Comparison of ENCODE assay signal across 21 mouse cellular contexts in the genomic region with DNA sequence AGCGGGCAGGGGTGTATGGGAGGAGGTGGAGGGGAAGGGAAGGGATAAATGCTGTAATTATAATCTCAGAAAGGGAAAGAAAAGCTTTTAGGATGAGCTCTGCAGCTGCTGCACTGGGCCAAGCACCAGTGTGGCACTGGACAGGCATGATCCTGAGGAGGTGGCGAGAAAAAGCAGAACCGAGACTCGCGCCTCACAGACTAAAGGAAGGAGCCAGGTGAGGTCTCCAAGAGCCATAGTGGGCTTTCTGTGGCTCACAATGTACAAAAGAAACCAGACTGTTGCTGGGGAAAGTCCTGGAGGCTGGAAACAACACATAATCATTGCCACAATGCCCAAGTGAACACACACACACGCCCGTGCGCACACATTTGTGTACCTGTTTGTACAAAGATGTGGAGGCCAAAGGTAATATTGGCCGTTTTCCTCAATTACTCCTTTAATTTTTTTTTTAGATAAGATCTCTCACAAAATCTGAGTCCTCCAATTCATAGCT. TPM values are rescaled to one million over a fixed set of nuclear protein-coding genes. Genes with fewer than 3 reads are reported as not detected.
DNase-seq lines count a peak whose midpoint lies in the region; ATAC-seq lines count a peak whose summit lies in the region.
"Had no signal": no experiment of that assay in that cellular context is flagged by ENCODE, and none has a peak within 500 bp of the region (broad histone marks: within the 10 kb centered on the region; RNA-seq: fewer than 3 reads in every experiment).

No protein-coding gene starts in this region.

- H3K27me3 ChIP-seq in hindbrain, embryonic 13.5 days, result no peaks in the 10 kb centered on the region
- H3K27me3 ChIP-seq in hindbrain, embryonic 10.5 days (ENCODE audit: insufficient read depth, poor library complexity, severe bottlenecking), result no peaks in the 10 kb centered on the region
- H3K27me3 ChIP-seq in limb, embryonic 10.5 days (ENCODE audit: low read depth, poor library complexity, severe bottlenecking), result no peaks in the 10 kb centered on the region
- H3K27me3 ChIP-seq: embryonic facial prominence, embryonic 12.5 days; heart, embryonic 15.5 days had no signal

- peaks cover 3% of the 10 kb centered on the region; the same call in 1 of the 2 replicates for H3K4me1 ChIP-seq in hindbrain, embryonic 13.5 days (replicated peaks)
- peaks cover 5% of the 10 kb centered on the region; the same call in 1 of the 2 replicates for H3K4me1 ChIP-seq in hindbrain, embryonic 10.5 days (replicated peaks)
- peaks cover 6% of the 10 kb centered on the region; the same call in 1 of the 2 replicates for H3K4me1 ChIP-seq in limb, embryonic 10.5 days
- H3K4me1 ChIP-seq: embryonic facial prominence, embryonic 12.5 days had no signal

- no peak overlapping the region for H3K4me2 ChIP-seq in hindbrain, embryonic 13.5 days
- H3K4me2 ChIP-seq: embryonic facial prominence, embryonic 12.5 days; heart, embryonic 11.5 days; heart, embryonic 15.5 days had no signal

- no peak for ATAC-seq in hindbrain, embryonic 13.5 days (ENCODE audit: low FRiP score)
- ATAC-seq: CD4-positive, CD25-positive, alpha-beta regulatory T cell, adult 4 months; hindbrain, embryonic 16.5 days; inflammation-experienced regulatory T-cells, adult 6 months had no signal

- H3K36me3 ChIP-seq in hindbrain, embryonic 13.5 days, result peaks cover 30% of the 10 kb centered on the region
- peaks cover 34% of the 10 kb centered on the region for H3K36me3 ChIP-seq in hindbrain, embryonic 10.5 days
- peaks cover 31% of the 10 kb centered on the region for H3K36me3 ChIP-seq in limb, embryonic 10.5 days

- no peak overlapping the region for H3K27ac ChIP-seq in hindbrain, embryonic 13.5 days
- H3K27ac ChIP-seq in hindbrain, embryonic 10.5 days, result no peak overlapping the region
- no peak overlapping the region for H3K27ac ChIP-seq in limb, embryonic 10.5 days
- H3K27ac ChIP-seq: embryonic facial prominence, embryonic 12.5 days; heart, adult 2 months; heart, embryonic 15.5 days had no signal

- WGBS in hindbrain, embryonic 13.5 days, result 85% methylated on average over 9 of the region's 9 CpGs
- WGBS in hindbrain, embryonic 10.5 days, result 89% methylated on average over 9 of the region's 9 CpGs
- WGBS in limb, embryonic 10.5 days, result 90% methylated on average over 9 of the region's 9 CpGs

- H3K9me3 ChIP-seq in hindbrain, embryonic 13.5 days, result no peaks in the 10 kb centered on the region
- no peaks in the 10 kb centered on the region for H3K9me3 ChIP-seq in hindbrain, embryonic 10.5 days
- no peaks in the 10 kb centered on the region for H3K9me3 ChIP-seq in limb, embryonic 10.5 days (replicated peaks)
- H3K9me3 ChIP-seq: embryonic facial prominence, embryonic 12.5 days; heart, embryonic 15.5 days had no signal

- peak overlapping the region; percentile 40; the same call in 1 of the 2 replicates for H3K9ac ChIP-seq in hindbrain, embryonic 13.5 days
- H3K9ac ChIP-seq: embryonic facial prominence, embryonic 12.5 days; heart, embryonic 15.5 days had no signal

- H3K4me3 ChIP-seq in hindbrain, embryonic 13.5 days, result no peak overlapping the region
- H3K4me3 ChIP-seq in hindbrain, embryonic 10.5 days, result no peak overlapping the region
- H3K4me3 ChIP-seq in limb, embryonic 10.5 days, result no peak overlapping the region
- H3K4me3 ChIP-seq: embryonic facial prominence, embryonic 12.5 days; heart, adult 2 months; heart, embryonic 15.5 days had no signal

- no peak for DNase-seq in hindbrain, embryonic 10.5 days (ENCODE audit: low spot score)
- DNase-seq in testis, postnatal 10 days (ENCODE audit: low spot score), result peak; percentile 33
- no peak for DNase-seq in testis, postnatal 14 days (ENCODE audit: low spot score)
- DNase-seq in limb, embryonic 10.5 days (ENCODE audit: low spot score), result peak; percentile 26
- no peak for DNase-seq in gastrocnemius, adult 8-10 months (ENCODE audit: low spot score in 2 of 2)
- DNase-seq in layer of hippocampus, postnatal 10 days (ENCODE audit: low spot score in 2 of 2), result no peak
- DNase-seq: adrenal gland, postnatal 10 days; B cell, adult 2 months; cerebellum, adult 11-12 months; cerebellum, adult 9-10 months; cerebellum, postnatal 25 days; gastrocnemius, postnatal 10 days; heart, adult 2 months had no signal

RNA-seq across cellular contexts. Expression of a gene that starts 20.2 kb away (rescaled TPM):
- 5.0 and 5.1 TPM in 2 replicates for polyA plus RNA-seq in hindbrain, embryonic 13.5 days (2015; fragmentation: Nextera tagmentation; extraction: Ambion mirVana)
- 0.12 and 0.16 TPM in 2 replicates for polyA plus RNA-seq in hindbrain, embryonic 10.5 days (2016; fragmentation: Nextera tagmentation; extraction: Ambion mirVana)
- polyA plus RNA-seq in limb, embryonic 10.5 days (2016; fragmentation: Nextera tagmentation; extraction: Ambion mirVana), result not detected in 2 replicates
- under 1 TPM; 0.07 to 0.31 (median 0.19) TPM for total RNA-seq in gastrocnemius, adult 8-10 months (2022)
- total RNA-seq in layer of hippocampus, postnatal 10 days (2021), result 10 to 100 TPM; 22.1 to 23.2 TPM
- total RNA-seq: MEL had no signal
- polyA plus RNA-seq: heart, embryonic 11.5 days had no signal

Comparison
In these comparisons a context has a peak if more than half of its experiments do, and no peak if none do; other contexts are left out.
1. DNase-seq: peak in testis, postnatal 10 days (single experiment) and limb, embryonic 10.5 days (single experiment); none in hindbrain, embryonic 10.5 days (single experiment), testis, postnatal 14 days (single experiment), gastrocnemius, adult 8-10 months (0 of 2) and layer of hippocampus, postnatal 10 days (0 of 2).